Mouse (Mus musculus): ENCODE measurements around the gene Trim69.

The Trim69 gene

DNA sequence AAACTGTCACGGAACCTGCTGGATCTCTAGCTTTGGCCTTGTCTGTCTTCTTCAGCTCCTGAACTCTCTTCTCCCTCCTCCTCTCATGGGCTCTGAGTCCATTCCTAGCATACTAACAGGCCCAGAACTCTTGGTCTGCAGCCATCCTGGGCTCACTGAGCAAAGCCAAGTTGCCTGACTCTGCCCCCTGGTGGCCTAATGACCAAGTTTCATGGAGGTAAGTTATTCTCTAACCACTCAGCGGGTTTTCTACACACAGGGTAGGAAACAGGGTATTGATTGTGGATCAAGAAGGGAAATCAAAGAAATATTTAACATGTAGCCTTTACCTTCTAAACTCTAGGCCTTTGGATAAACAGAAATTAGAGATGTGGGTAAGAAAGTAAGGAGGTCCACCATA lies at the start of gene Trim69:
Gene Trim69, plus strand, starts transcription at position 21 of the 400 bp plus-strand sequence.
- peak; percentile 87 for DNase-seq

DNA sequence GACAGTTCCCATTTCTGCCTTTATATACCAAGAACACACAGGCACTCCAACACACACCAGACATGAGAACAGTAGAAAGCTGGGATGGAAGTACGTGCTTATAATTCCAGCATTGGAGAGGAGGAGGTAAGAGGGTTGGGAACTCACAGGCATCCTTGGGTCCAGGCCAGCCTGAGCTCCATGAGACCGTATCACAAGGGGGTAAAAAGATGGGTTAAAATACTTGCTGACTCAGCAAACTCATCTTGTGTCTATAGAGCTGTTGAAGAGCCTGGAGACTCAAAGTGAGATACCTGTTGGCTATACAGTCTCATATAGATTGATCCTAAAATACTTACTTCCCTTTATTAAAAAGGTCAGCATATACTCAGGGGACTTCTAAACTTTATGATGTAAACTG lies 43.6 kb upstream of the Trim69 start:
- DNase-seq = no peak

DNA sequence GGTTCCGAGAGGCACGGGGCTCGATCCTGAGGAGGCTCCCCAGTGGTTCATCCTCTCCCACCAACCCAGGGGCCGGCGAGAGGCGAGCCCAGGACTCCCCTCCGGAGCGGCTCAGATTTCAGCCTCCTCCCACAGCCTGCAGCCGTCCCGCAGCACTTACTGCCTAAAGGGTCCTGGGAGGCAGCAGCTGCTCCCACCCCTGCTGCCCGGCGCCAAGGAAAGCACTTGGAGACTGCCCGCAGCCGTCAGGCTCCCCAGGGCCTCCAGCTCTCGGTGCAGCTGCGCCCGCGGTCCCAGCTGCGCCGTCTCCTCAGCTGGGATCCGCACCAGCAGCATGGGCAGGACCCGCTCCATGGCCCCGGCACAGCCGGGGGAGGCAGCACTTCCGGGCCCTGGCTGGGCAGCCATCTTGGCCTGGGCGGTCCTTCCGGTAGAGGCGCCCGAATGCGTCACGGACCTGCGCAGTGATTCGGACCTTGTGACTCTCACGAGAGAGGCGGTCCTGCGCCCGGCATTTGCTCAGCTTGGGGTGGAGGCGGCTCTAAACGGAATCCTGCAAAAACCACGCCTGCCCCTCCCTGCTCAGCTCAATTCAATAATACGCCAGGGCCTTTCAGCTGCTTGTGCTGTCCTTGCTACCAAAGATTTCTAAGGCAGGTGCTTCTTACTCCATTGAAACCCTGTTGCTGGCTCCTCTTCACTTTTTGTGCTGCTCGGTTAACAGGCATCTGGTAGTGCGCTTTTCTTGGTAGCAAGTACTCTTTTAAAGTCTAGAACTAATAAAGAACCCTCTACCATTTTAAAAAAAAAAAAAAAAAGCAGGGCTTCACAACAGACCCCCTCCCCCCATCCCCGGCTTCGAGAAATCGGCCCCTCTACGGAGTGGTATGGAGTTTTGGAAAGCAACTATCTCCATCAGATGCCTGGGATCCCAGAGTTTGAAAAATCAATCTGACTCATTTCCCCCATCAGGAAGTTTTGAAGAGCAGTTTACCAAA lies 42.2 kb upstream of the Trim69 start, which contains the start of gene Spg11:
Gene Spg11, minus strand, starts transcription at position 426 of the 998 bp plus-strand sequence.
- DNase-seq = peak; percentile 98

DNA sequence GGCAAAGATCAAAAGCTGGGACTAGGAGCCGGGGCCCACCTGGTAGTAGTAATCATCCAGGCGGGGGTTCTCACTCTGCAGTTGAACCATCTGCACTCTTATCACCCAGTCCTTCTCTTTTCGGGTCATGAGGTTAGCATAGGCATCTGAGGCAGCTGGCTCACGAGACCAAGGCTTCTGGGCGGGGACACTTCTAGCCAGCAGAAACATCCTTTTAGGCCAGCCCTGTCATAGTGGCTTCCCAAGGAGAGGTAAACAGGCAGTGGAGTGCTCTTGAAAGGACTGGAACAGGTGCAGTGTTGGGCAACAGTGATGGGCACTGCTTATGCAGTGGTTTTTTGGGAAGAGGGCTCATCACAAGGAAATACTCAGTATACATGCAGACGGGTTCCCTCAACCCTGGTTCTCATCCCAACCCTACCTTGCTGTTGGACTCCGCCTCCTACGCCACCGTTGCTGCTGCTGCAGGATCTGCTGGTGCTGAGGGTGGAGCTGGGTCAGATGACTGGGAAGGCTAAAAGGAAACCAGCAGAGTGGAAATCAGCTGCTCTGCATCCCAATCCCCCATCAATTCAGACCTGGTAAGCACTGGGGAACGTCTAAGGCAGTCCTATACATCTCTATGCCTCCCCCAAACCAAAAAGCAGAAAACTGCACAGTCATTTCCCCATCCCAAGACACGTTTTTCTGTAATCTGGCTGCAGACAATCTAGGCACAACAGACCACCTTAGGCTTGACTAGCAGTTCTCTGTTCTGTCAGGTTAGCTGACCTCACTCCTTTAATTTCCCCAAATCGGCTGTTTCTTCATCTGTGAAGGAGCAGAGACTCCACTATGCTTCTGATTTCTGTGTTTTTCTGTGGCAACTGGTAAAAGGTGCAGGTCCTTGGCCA lies 34.6 kb upstream of the Trim69 start:
- no peak for DNase-seq

DNA sequence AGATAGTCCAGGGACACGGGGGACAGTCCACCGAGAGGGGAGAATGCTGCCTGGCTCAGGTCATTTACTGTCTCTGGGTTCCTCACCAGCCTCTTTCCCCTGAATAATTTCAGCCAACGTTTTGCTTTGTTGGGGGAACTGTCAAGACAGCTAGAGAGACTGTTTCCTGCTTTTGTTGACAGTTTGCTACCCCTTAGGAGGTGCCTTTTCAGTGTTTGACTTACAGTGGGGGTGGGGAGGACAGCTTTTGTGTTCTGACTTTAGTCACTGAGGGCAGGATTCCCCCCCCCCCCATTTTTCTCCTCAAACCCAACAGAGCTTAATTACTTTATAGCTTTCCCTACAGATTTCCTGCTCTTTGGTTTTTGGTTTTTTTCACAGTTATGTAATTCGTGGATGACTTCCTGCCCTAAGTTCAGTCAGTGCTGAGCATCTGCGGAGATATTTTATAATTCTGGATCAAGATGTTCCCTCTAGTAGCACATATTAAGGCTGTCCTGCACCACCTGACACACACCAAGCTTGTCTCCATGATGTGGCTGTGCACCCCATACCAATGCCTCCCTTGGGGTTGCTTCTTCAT lies 33.6 kb upstream of the Trim69 start:
- DNase-seq = no peak

DNA sequence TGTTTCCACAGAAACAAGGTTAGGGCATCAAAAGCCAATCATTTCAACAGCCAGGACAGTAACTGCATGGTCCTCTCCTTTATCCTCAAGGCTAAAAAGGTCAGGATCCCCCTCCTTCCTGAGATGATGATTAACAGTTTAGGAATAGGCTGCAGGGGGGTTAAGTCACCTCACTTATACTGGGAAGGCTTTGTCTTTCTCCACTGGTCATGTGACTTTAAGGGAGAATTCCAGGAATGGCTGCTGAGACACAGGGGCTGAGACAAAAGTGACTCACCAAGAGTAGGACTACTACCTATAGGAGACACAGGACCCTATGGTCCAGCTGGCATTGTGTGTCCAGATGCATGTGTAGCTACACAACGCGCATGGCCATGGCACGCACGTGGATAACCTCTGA lies 32.9 kb upstream of the Trim69 start:
- DNase-seq = no peak

DNA sequence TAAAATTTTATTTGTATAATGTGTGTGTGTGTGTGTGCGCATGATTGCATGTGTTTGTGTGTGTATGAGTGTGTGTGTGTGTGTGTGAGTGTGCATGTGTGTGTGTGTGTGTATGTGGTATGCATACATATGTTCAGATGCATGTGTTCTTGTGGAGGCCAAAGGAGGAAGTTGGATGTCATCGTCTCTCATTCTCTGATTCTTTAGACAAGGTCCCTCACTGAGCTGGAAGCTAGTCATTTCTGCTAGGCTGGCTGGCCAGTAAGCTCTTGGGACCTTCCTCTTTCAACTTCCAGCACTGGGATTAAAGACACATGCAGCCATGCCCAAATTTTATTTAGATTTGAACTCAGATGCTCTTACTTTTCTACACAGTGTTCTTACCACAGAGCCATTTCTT lies 28.4 kb upstream of the Trim69 start:
- DNase-seq = no peak

DNA sequence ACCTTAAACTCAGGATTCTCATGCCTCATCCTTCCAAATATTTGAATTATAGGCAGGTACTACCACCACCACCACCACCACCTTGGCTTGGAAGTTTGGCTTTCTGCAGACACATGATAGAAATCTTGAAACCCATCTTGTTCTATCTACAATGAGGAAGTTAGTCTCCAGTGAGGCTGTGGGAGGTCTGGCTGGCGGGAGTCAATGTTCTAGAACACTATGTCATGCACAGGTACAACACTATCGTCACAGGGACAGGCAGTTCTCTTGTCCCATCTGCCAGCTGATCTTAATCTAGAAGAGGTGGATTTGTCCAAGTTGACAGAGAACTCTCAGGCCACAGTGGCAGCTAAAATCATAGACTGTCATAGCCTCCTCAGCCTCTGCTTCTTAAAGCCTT lies 27.9 kb upstream of the Trim69 start:
- DNase-seq = no peak

DNA sequence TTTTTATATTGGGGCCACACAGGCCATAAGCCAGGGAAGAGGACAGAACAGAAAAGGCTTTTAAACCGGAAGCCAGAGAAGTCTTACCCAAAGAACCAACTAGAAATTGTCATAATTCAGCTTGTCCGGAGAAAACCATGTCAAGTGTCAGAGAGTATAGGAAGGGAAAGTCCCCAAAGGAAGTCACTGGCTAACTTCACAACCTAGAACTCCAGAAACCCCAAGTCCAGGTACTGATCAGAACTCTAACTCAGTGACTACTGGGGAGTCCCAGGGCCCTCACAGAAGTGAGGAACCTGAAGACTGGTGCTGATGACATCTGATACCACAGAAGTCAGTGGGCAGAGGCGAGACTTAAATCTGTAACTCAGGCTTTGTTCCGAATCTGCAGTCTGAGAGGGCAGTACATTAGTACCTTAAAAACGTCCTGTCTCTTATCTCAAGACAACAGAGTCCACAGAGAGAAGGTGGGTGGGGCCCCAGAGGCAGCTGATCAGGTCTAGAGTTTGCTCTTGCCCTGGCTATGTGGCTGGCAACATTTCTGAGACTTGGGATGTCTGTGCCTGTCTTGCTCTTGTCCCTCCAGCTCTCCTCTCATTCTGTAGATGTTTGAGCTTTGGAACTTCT lies 22.5 kb upstream of the Trim69 start:
- DNase-seq = no peak

DNA sequence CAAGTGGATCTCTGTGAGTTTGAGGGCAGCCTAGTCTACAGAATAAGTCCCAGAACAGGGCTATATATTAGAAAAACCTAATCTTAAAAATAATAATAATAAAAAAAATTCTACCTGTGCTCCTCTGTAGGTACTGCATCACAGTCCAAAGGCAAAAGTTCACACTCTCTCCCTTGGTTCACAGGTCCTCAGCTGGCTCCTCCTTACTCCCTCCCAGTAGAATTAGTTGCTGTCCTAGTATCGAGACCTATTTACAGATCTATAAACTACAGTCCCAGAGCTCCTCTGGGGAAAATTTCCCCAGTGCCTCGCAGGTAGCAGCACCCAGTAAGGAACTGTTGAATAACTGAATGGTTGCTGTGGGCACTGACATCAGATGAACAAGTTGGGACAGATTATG lies 19.7 kb upstream of the Trim69 start:
- no peak for DNase-seq

DNA sequence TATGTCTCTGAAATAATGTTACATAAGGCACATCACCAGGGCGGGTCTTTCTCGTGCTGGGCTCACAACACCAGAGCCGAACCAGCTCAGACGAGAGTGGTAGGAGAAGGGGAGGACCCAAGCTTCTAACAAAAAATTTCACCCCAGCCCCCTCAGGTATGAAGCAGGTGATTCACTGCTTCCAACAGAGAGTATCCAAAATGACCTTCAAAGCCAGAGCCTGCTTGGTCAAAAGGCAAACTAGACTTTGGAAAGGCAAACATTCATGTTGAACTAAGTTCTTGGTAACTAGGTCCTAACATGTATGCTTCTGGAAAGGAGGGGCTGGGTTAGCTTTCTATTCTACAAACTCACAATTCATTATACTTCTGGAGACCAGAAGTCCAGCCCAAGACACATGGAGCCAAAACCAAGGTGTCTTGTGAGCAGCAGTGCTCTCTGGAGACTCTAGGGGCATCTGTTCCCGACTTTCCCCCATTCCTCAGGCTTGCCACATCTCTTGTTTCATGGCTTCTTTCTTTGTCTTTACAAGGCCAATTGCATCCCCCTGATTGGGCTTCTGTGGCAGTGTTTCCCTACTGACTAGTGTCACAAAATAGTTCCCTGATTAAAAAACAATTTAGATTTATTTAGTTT lies 19.1 kb upstream of the Trim69 start:
- DNase-seq = no peak

DNA sequence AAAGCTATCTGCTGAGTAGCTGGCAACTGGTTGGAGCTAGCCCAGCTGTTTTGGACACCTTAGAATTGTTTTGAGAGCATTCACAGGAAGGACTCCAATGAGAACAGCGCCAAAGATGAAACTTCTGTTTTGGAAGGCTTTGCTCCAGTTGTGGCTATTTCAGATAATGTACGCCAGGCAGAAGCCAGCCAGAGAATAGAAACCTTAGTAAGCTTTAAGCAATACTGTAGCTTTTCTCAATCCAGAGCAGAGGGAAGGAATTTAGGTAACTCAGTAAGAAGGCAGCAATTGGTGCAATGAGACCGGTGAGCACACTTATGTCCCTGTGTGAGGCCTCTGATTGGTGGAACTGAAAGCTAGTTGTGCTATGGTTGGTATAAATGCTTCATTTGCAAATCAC lies 17.4 kb upstream of the Trim69 start:
- no peak for DNase-seq

DNA sequence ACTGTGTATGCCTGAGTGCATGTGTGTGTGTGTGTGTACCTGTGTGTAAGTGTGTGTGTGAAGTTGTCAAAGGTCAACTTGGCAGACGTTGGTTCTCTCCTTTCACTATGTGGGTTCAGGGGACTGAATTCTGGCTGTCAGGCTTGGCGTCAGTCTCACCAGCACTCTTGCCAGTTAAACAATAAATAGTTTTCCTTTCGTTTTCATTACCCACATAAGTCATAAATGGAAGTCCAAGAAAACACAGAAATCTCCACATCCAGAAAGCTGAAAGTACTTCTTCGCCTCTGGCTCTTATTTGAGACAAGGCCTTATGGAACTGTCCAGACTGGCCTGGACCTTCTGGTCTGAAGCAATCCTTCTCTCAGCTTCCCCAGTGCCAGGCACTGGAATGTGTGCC lies 14.7 kb upstream of the Trim69 start:
- DNase-seq = no peak

DNA sequence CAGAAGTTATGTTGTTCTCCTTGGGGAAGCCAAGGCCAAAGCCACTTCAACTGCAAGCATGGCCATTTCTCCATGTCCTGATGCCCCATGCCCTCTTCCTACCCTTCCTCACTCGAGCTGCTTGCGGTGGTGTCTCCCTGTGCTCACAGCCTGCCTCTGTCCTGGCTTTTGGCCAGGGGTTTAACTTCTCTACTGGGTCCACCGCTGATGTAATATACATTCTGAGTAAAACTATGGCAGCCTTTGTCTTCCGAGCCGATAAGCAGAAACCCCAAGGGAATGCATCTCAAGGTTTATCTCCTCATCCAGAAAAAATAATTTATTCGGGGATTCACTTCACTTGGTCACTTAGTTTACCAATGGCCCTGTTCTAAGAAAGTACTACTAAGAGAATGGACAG lies 13.8 kb upstream of the Trim69 start:
- DNase-seq = no peak

DNA sequence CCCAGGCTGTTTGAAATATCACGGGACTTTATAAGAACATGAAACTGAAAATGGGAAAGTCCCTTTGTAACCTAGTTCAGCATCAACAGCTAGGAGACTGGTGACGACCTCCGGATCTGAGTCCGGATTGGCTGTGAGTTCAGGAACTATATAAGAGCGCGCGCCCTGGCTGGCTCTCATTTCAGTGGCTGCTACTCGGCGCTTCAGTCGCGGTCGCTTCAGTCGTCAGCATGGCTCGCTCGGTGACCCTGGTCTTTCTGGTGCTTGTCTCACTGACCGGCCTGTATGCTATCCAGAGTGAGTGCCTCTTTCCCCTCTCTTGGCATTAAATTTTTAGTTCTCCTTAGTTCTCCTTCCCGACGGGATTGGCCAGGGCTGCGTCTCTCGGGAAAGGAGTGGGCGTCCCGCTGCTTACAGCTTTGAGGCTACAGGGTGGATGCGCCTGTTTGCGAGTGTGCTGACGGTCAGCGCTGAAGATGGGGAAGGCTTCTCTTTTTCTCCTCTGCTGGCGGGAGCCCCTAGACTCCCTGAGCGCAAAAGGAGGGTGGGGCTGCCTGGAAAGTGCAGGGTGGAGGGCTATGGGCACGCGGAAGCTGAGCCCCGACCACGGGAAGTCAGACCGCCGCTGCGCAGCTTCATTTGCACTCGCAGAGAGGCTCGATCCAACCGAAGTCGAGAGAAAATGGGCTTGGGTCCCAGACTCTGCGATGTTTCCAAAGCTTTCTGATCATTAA lies 12.8 kb upstream of the Trim69 start, which contains the start of gene B2m:
Gene B2m, plus strand, starts transcription at position 179 of the 734 bp plus-strand sequence.
- DNase-seq = peak; percentile 94

DNA sequence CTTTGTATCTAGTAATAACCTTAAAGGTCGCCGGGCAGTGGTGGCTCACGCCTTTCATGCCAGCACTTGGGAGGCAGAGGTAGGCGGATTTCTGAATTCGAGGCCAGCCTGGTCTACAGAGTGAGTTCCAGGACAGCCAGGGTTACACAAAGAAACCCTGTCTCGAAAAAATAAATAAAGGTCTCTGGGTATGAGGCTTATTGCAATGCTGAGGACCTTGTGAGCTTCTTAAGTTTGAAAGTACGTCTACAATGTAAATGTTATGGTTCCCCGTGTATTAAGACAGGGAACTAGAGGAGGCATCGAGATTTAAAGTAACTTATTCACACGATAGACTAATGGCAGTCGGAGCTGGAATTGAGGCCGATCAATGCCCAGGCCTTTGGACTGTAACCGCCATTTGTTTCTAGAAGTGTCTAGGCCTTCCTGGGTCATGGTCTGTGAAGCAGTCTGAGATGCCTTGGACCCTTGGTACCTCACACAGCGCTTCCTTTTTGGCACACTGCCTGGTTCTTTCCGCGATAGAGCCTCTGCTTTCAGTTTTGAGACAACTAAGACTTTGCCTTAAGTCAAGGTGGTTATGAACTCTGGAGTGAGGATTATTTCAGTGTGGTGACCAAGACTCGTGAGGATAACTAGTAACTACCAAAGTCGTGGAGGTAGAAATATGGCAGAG lies 12.1 kb upstream of the Trim69 start:
- DNase-seq = peak; percentile 73

DNA sequence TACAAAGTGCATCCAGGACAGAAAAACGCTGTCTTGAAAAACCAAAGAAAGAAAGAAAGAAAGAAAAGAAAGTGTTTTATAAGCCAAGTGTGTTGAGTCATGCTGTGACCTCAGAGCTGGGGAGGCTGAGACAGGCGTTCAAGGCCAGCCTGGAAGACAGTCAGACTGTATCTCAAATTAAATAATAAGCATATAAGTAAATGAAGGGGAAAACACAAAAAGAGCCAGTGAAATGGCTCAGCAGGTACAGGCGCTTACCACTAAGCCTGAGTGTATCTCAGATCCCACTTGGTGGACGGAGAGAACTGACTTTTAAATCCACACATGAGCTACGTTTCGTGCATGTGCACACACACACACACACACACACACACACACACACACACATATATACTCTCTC lies 11.2 kb upstream of the Trim69 start:
- no peak for DNase-seq

DNA sequence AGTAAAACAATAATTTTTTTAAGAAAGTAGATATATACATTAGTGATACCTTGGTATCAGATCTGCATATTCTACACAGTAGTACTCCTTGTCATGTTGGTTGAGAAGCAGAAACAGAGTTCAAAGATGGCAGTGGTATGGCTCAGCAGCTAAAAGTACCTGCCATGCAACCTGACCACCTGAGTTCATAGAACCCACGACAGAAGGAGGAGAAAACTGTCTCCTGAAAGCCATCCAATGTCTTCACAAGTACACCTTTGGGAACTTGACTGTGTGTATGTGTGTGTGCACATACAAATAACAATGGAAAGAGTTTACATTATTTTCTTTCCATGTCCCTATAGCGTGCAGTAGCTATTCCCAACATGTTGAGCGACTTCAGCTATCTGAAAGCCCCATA lies 10.8 kb upstream of the Trim69 start:
- no peak for DNase-seq

DNA sequence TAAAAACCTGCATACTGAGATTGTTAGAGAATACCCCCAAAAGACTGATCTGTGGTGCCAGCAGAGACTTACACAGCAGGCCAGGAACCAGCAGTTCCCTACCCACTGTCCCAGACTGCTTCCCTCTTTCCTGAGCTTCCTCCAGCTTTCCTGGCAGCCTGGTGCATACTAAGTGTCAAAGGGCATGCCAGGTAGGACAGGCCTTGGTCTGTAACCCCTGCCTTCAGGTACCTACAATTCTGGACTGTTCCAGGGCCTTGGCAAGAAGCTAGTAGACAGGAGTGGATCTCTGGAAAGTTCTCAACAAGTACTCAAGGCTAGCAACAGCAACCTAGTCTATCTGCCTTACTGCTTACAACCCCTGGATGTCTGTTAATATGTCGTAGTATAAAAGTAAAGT lies 9.3 kb upstream of the Trim69 start:
- no peak for DNase-seq

DNA sequence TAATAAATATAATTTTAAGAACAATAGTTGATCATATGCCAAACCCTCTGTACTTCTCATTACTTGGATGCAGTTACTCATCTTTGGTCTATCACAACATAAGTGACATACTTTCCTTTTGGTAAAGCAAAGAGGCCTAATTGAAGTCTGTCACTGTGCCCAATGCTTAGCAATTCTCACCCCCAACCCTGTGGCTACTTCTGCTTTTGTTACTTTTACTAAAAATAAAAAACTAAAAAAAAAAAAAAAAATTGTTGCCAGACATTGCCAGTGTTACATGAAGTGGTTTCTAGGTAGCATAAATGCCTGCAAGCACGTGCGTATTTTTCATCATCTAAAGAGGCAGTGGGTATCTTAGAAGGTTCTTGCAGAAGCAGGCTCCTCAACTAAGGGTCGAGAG lies 7.7 kb upstream of the Trim69 start:
- no peak for DNase-seq

Measured in kidney, adult 18-20 months (tissue).